Mouse (Mus musculus): ENCODE data around the gene Arid1b. TPM values are rescaled to one million over a fixed set of nuclear protein-coding genes. Genes with fewer than 3 reads are reported as not detected.
A peak's percentile ranks its signal among the peaks of the same experiment; 100 is the strongest.

Gene Arid1b
- polyA plus RNA-seq, 1 experiment from 2014 or later = 7.2 TPM

- H3K27me3 ChIP-seq (replicated peaks; ENCODE audit: insufficient read depth, low read length) = no peaks in the 10 kb centered on the region
- ATAC-seq (no peak), DNase-seq (ENCODE audit: low spot score) (no peak)
- 65% methylated on average over 8 of the region's 8 CpGs for WGBS
- no peaks in the 10 kb centered on the region for H3K9me3 ChIP-seq (ENCODE audit: low read length)
- H3K4me3 ChIP-seq (ENCODE audit: low read depth, low read length) = no peak overlapping the region
- TF ChIP-seq EP300 (IDR thresholded peaks at IDR 0.05) (no peak), CTCF (IDR thresholded peaks at IDR 0.05) (no peak)
- H3K4me1 ChIP-seq (ENCODE audit: insufficient read depth, low read depth, low read length) = peaks cover 6% of the 10 kb centered on the region; the same call in 1 of the 2 replicates
- no peaks in the 10 kb centered on the region for H3K36me3 ChIP-seq (ENCODE audit: insufficient read depth, low read length)
- H3K9ac ChIP-seq (replicated peaks; ENCODE audit: low read depth) = no peak overlapping the region
- no peak overlapping the region for H3K27ac ChIP-seq (ENCODE audit: low read length)
- no peak overlapping the region for H3K4me2 ChIP-seq (replicated peaks; ENCODE audit: low read depth, low read length)
Measured at GRCm38 (mm10) chr17:5133831-5134230, 139.7 kb downstream of the Arid1b start.

GRCm38 (mm10) chr17:5134271-5134670 is 140.1 kb downstream of the Arid1b start:
- H3K9ac ChIP-seq (replicated peaks; ENCODE audit: low read depth) = no peak overlapping the region
- H3K27me3 ChIP-seq (replicated peaks; ENCODE audit: insufficient read depth, low read length) = no peaks in the 10 kb centered on the region
- H3K4me1 ChIP-seq (ENCODE audit: insufficient read depth, low read depth, low read length) = peaks cover 9% of the 10 kb centered on the region; the same call in 1 of the 2 replicates
- ATAC-seq (no peak), DNase-seq (ENCODE audit: low spot score) (no peak)
- H3K4me2 ChIP-seq (replicated peaks; ENCODE audit: low read depth, low read length) = no peak overlapping the region
- H3K9me3 ChIP-seq (ENCODE audit: low read length) = no peaks in the 10 kb centered on the region
- H3K4me3 ChIP-seq (ENCODE audit: low read depth, low read length) = no peak overlapping the region
- 61% methylated on average over 8 of the region's 8 CpGs for WGBS
- H3K27ac ChIP-seq (ENCODE audit: low read length) = no peak overlapping the region
- TF ChIP-seq EP300 (IDR thresholded peaks at IDR 0.05) (no peak), CTCF (IDR thresholded peaks at IDR 0.05) (no peak)
- H3K36me3 ChIP-seq (ENCODE audit: insufficient read depth, low read length) = no peaks in the 10 kb centered on the region

- Histone ChIP-seq H3K4me2 (replicated peaks; ENCODE audit: low read depth, low read length) (no peak overlapping the region), H3K27ac (ENCODE audit: low read length) (0 out of 2 replicates have a peak overlapping the region, but pooled peaks have one; percentile 11), H3K9me3 (ENCODE audit: low read length) (no peaks in the 10 kb centered on the region), H3K27me3 (replicated peaks; ENCODE audit: insufficient read depth, low read length) (no peaks in the 10 kb centered on the region), H3K36me3 (ENCODE audit: insufficient read depth, low read length) (no peaks in the 10 kb centered on the region), H3K4me1 (ENCODE audit: insufficient read depth, low read depth, low read length) (peaks cover 13% of the 10 kb centered on the region; the same call in 1 of the 2 replicates), H3K4me3 (ENCODE audit: low read depth, low read length) (no peak overlapping the region), H3K9ac (replicated peaks; ENCODE audit: low read depth) (no peak overlapping the region)
- WGBS = 60% methylated on average over 3 of the region's 3 CpGs
- DNase-seq (ENCODE audit: low spot score) (no peak), ATAC-seq (no peak)
- no peak for TF ChIP-seq EP300 (IDR thresholded peaks at IDR 0.05)
- TF ChIP-seq CTCF (IDR thresholded peaks at IDR 0.05) = no peak
Measured at GRCm38 (mm10) chr17:5137936-5138335, 143.8 kb downstream of the Arid1b start.

GRCm38 (mm10) chr17:5138641-5139205 is 144.6 kb downstream of the Arid1b start:
- H3K4me2 ChIP-seq (replicated peaks; ENCODE audit: low read depth, low read length) = no peak overlapping the region
- no peak overlapping the region for H3K4me3 ChIP-seq (ENCODE audit: low read depth, low read length)
- no peaks in the 10 kb centered on the region for H3K36me3 ChIP-seq (ENCODE audit: insufficient read depth, low read length)
- WGBS = 14% methylated on average over 8 of the region's 8 CpGs
- H3K9me3 ChIP-seq (ENCODE audit: low read length) = no peaks in the 10 kb centered on the region
- H3K27me3 ChIP-seq (replicated peaks; ENCODE audit: insufficient read depth, low read length) = no peaks in the 10 kb centered on the region
- DNase-seq (ENCODE audit: low spot score) (peak; percentile 92), ATAC-seq (peak; percentile 88)
- H3K27ac ChIP-seq (ENCODE audit: low read length) = 0 out of 2 replicates have a peak overlapping the region, but pooled peaks have one; percentile 11
- H3K9ac ChIP-seq (replicated peaks; ENCODE audit: low read depth) = no peak overlapping the region
- peaks cover 14% of the 10 kb centered on the region; the same call in 1 of the 2 replicates for H3K4me1 ChIP-seq (ENCODE audit: insufficient read depth, low read depth, low read length)
- TF ChIP-seq EP300 (IDR thresholded peaks at IDR 0.05) (peak; percentile 66; the same call in 1 of the 2 replicates), CTCF (IDR thresholded peaks at IDR 0.05) (peak; percentile 54)

- WGBS = 25% methylated on average over 8 of the region's 8 CpGs
- DNase-seq (ENCODE audit: low spot score) (peak; percentile 54), ATAC-seq (no peak)
- H3K27me3 ChIP-seq (replicated peaks; ENCODE audit: insufficient read depth, low read length) = no peaks in the 10 kb centered on the region
- H3K4me2 ChIP-seq (replicated peaks; ENCODE audit: low read depth, low read length) = no peak overlapping the region; the same call in 1 of the 2 replicates
- H3K27ac ChIP-seq (ENCODE audit: low read length) = no peak overlapping the region
- no peaks in the 10 kb centered on the region for H3K36me3 ChIP-seq (ENCODE audit: insufficient read depth, low read length)
- H3K9me3 ChIP-seq (ENCODE audit: low read length) = no peaks in the 10 kb centered on the region
- no peak overlapping the region for H3K4me3 ChIP-seq (ENCODE audit: low read depth, low read length)
- peaks cover 16% of the 10 kb centered on the region; the same call in 1 of the 2 replicates for H3K4me1 ChIP-seq (ENCODE audit: insufficient read depth, low read depth, low read length)
- TF ChIP-seq CTCF (IDR thresholded peaks at IDR 0.05) (no peak), EP300 (IDR thresholded peaks at IDR 0.05) (no peak)
- no peak overlapping the region for H3K9ac ChIP-seq (replicated peaks; ENCODE audit: low read depth)
Measured at GRCm38 (mm10) chr17:5139553-5139952, 145.4 kb downstream of the Arid1b start.

- Histone ChIP-seq H3K4me2 (replicated peaks; ENCODE audit: low read depth, low read length) (no peak overlapping the region), H3K4me3 (ENCODE audit: low read depth, low read length) (no peak overlapping the region), H3K9me3 (ENCODE audit: low read length) (no peaks in the 10 kb centered on the region), H3K4me1 (ENCODE audit: insufficient read depth, low read depth, low read length) (peaks cover 10% of the 10 kb centered on the region; the same call in 1 of the 2 replicates), H3K36me3 (ENCODE audit: insufficient read depth, low read length) (no peaks in the 10 kb centered on the region), H3K27me3 (replicated peaks; ENCODE audit: insufficient read depth, low read length) (no peaks in the 10 kb centered on the region), H3K9ac (replicated peaks; ENCODE audit: low read depth) (no peak overlapping the region), H3K27ac (ENCODE audit: low read length) (no peak overlapping the region)
- 71% methylated on average over 6 of the region's 6 CpGs for WGBS
- DNase-seq (ENCODE audit: low spot score) (peak; percentile 61), ATAC-seq (no peak)
- no peak for TF ChIP-seq EP300 (IDR thresholded peaks at IDR 0.05)
- no peak for TF ChIP-seq CTCF (IDR thresholded peaks at IDR 0.05)
Measured at GRCm38 (mm10) chr17:5143735-5144439, 149.8 kb downstream of the Arid1b start.

All from lung, postnatal 0 days (tissue).